Mouse (Mus musculus): ENCODE data around the gene Tmigd1. TPM values are rescaled to one million over a fixed set of nuclear protein-coding genes. Genes with fewer than 3 reads are reported as not detected.
A peak's percentile ranks its signal among the peaks of the same experiment; 100 is the strongest.

Gene Tmigd1
- polyA plus RNA-seq, 1 experiment from 2014 or later = 1.7 TPM

GRCm38 (mm10) chr11:76933209-76933608, 31.2 kb downstream of the Tmigd1 start:
- Histone ChIP-seq H3K4me3 (ENCODE audit: low read depth, low read length) (no peak overlapping the region), H3K9ac (ENCODE audit: low read length) (no peak overlapping the region), H3K9me3 (ENCODE audit: control insufficient read depth, low read length) (no peaks in the 10 kb centered on the region), H3K4me1 (replicated peaks; ENCODE audit: control insufficient read depth, insufficient read depth) (no peaks in the 10 kb centered on the region), H3K27ac (replicated peaks) (no peak overlapping the region), H3K27me3 (ENCODE audit: control insufficient read depth, insufficient read depth, low read length) (no peaks in the 10 kb centered on the region), H3K4me2 (replicated peaks; ENCODE audit: low read depth) (no peak overlapping the region), H3K36me3 (ENCODE audit: control insufficient read depth, insufficient read depth, low read length) (no peaks in the 10 kb centered on the region)
- TF ChIP-seq EP300 (optimal IDR thresholded peaks at IDR 0.05) (no peak), CTCF (IDR thresholded peaks at IDR 0.05; ENCODE audit: low read depth) (peak; percentile 25; the same call in 1 of the 2 replicates)
- ATAC-seq (ENCODE audit: low FRiP score, low TSS enrichment) = no peak
- no peak for DNase-seq (ENCODE audit: low spot score)
- WGBS = 46% methylated on average over 3 of the region's 3 CpGs

GRCm38 (mm10) chr11:76936578-76936977, 34.6 kb downstream of the Tmigd1 start:
- Histone ChIP-seq H3K4me2 (replicated peaks; ENCODE audit: low read depth) (no peak overlapping the region), H3K27ac (replicated peaks) (no peak overlapping the region), H3K9me3 (ENCODE audit: control insufficient read depth, low read length) (no peaks in the 10 kb centered on the region), H3K9ac (ENCODE audit: low read length) (no peak overlapping the region), H3K4me3 (ENCODE audit: low read depth, low read length) (no peak overlapping the region), H3K4me1 (replicated peaks; ENCODE audit: control insufficient read depth, insufficient read depth) (no peaks in the 10 kb centered on the region), H3K36me3 (ENCODE audit: control insufficient read depth, insufficient read depth, low read length) (no peaks in the 10 kb centered on the region), H3K27me3 (ENCODE audit: control insufficient read depth, insufficient read depth, low read length) (no peaks in the 10 kb centered on the region)
- TF ChIP-seq CTCF (IDR thresholded peaks at IDR 0.05; ENCODE audit: low read depth) (peak; percentile 60), EP300 (optimal IDR thresholded peaks at IDR 0.05) (no peak)
- WGBS = 64% methylated on average over 5 of the region's 5 CpGs
- DNase-seq (ENCODE audit: low spot score) = no peak
- no peak for ATAC-seq (ENCODE audit: low FRiP score, low TSS enrichment)

GRCm38 (mm10) chr11:76944839-76945238, 42.9 kb downstream of the Tmigd1 start:
- Histone ChIP-seq H3K4me1 (replicated peaks; ENCODE audit: control insufficient read depth, insufficient read depth) (peaks cover 6% of the 10 kb centered on the region; the same call in 1 of the 2 replicates), H3K9me3 (ENCODE audit: control insufficient read depth, low read length) (no peaks in the 10 kb centered on the region), H3K9ac (ENCODE audit: low read length) (peak overlapping the region; percentile 84), H3K27me3 (ENCODE audit: control insufficient read depth, insufficient read depth, low read length) (no peaks in the 10 kb centered on the region), H3K4me2 (replicated peaks; ENCODE audit: low read depth) (peak overlapping the region; percentile 85), H3K27ac (replicated peaks) (peak overlapping the region; percentile 86), H3K36me3 (ENCODE audit: control insufficient read depth, insufficient read depth, low read length) (no peaks in the 10 kb centered on the region), H3K4me3 (ENCODE audit: low read depth, low read length) (peak overlapping the region; percentile 78)
- DNase-seq (ENCODE audit: low spot score) = no peak
- TF ChIP-seq EP300 (optimal IDR thresholded peaks at IDR 0.05) = no peak
- no peak for TF ChIP-seq CTCF (IDR thresholded peaks at IDR 0.05; ENCODE audit: low read depth)
- ATAC-seq (ENCODE audit: low FRiP score, low TSS enrichment) = no peak
- WGBS = 59% methylated on average over 6 of the region's 6 CpGs

- H3K4me2 ChIP-seq (replicated peaks; ENCODE audit: low read depth) = peak overlapping the region; percentile 85
- peak; percentile 92 for DNase-seq (ENCODE audit: low spot score)
- peak overlapping the region; percentile 84 for H3K9ac ChIP-seq (ENCODE audit: low read length)
- peaks cover 6% of the 10 kb centered on the region; the same call in 1 of the 2 replicates for H3K4me1 ChIP-seq (replicated peaks; ENCODE audit: control insufficient read depth, insufficient read depth)
- H3K4me3 ChIP-seq (ENCODE audit: low read depth, low read length) = peak overlapping the region; percentile 78
- 1% methylated on average over 56 of the region's 58 CpGs for WGBS
- no peaks in the 10 kb centered on the region for H3K27me3 ChIP-seq (ENCODE audit: control insufficient read depth, insufficient read depth, low read length)
- ATAC-seq (ENCODE audit: low FRiP score, low TSS enrichment) = peak; percentile 97
- TF ChIP-seq EP300 (optimal IDR thresholded peaks at IDR 0.05) (peak; percentile 66), CTCF (IDR thresholded peaks at IDR 0.05; ENCODE audit: low read depth) (peak; percentile 15; the same call in 1 of the 2 replicates)
- peak overlapping the region; percentile 86 for H3K27ac ChIP-seq (replicated peaks)
- no peaks in the 10 kb centered on the region for H3K36me3 ChIP-seq (ENCODE audit: control insufficient read depth, insufficient read depth, low read length)
- H3K9me3 ChIP-seq (ENCODE audit: control insufficient read depth, low read length) = no peaks in the 10 kb centered on the region
Measured at GRCm38 (mm10) chr11:76945386-76946202, 43.6 kb downstream of the Tmigd1 start.

GRCm38 (mm10) chr11:76946203-76946585, 44.2 kb downstream of the Tmigd1 start:
- no peak for ATAC-seq (ENCODE audit: low FRiP score, low TSS enrichment)

GRCm38 (mm10) chr11:76953536-76953935, 51.6 kb downstream of the Tmigd1 start:
- no peak overlapping the region for H3K27ac ChIP-seq (replicated peaks)
- no peak overlapping the region for H3K4me3 ChIP-seq (ENCODE audit: low read depth, low read length)
- 82% methylated on average over 2 of the region's 2 CpGs for WGBS
- H3K4me1 ChIP-seq (replicated peaks; ENCODE audit: control insufficient read depth, insufficient read depth) = no peaks in the 10 kb centered on the region
- no peaks in the 10 kb centered on the region for H3K27me3 ChIP-seq (ENCODE audit: control insufficient read depth, insufficient read depth, low read length)
- DNase-seq (ENCODE audit: low spot score) = no peak
- peaks cover 9% of the 10 kb centered on the region for H3K36me3 ChIP-seq (ENCODE audit: control insufficient read depth, insufficient read depth, low read length)
- ATAC-seq (ENCODE audit: low FRiP score, low TSS enrichment) = no peak
- TF ChIP-seq CTCF (IDR thresholded peaks at IDR 0.05; ENCODE audit: low read depth) (no peak), EP300 (optimal IDR thresholded peaks at IDR 0.05) (no peak)
- H3K4me2 ChIP-seq (replicated peaks; ENCODE audit: low read depth) = no peak overlapping the region
- no peaks in the 10 kb centered on the region for H3K9me3 ChIP-seq (ENCODE audit: control insufficient read depth, low read length)
- no peak overlapping the region for H3K9ac ChIP-seq (ENCODE audit: low read length)

More at GRCm38 (mm10) chr11:76946203-76946585, 44.2 kb downstream of the Tmigd1 start:
- Histone ChIP-seq H3K9ac (ENCODE audit: low read length) (peak overlapping the region; percentile 84), H3K4me2 (replicated peaks; ENCODE audit: low read depth) (peak overlapping the region; percentile 85), H3K4me1 (replicated peaks; ENCODE audit: control insufficient read depth, insufficient read depth) (peaks cover 6% of the 10 kb centered on the region; the same call in 1 of the 2 replicates), H3K36me3 (ENCODE audit: control insufficient read depth, insufficient read depth, low read length) (0 out of 2 replicates have a peak, but pooled peaks cover under 1% of the 10 kb centered on the region), H3K9me3 (ENCODE audit: control insufficient read depth, low read length) (no peaks in the 10 kb centered on the region), H3K27ac (replicated peaks) (peak overlapping the region; percentile 86), H3K27me3 (ENCODE audit: control insufficient read depth, insufficient read depth, low read length) (no peaks in the 10 kb centered on the region), H3K4me3 (ENCODE audit: low read depth, low read length) (peak overlapping the region; percentile 78)
- no peak for TF ChIP-seq CTCF (IDR thresholded peaks at IDR 0.05; ENCODE audit: low read depth)
- no peak for TF ChIP-seq EP300 (optimal IDR thresholded peaks at IDR 0.05)
- WGBS = 0% methylated on average over 8 of the region's 8 CpGs
- DNase-seq (ENCODE audit: low spot score) = no peak

Data from stomach, postnatal 0 days (tissue).